Mouse (Mus musculus): ENCODE data around the gene Ak5. TPM values are rescaled to one million over a fixed set of nuclear protein-coding genes. Genes with fewer than 3 reads are reported as not detected.

Ak5 gene
- polyA plus RNA-seq, 1 experiment: 1.4 TPM

GRCm38 (mm10) chr3:152625061-152625820 lies 42.9 kb downstream of the Ak5 start:
- no peaks in the 10 kb centered on the region for H3K36me3 ChIP-seq (ENCODE audit: control insufficient read depth, insufficient read depth, low read length)
- H3K27me3 ChIP-seq (ENCODE audit: control insufficient read depth, insufficient read depth, low read length): no peaks in the 10 kb centered on the region
- no peak overlapping the region for H3K27ac ChIP-seq (ENCODE audit: control insufficient read depth, insufficient read depth, low read depth, low read length)
- H3K4me1 ChIP-seq (ENCODE audit: control insufficient read depth, insufficient read depth, low read length): no peaks in the 10 kb centered on the region
- no peak overlapping the region for H3K4me3 ChIP-seq (ENCODE audit: control insufficient read depth, low read depth, low read length)
- no peak for TF ChIP-seq POLR2A (IDR thresholded peaks at IDR 0.05; ENCODE audit: control insufficient read depth, low read depth, low read length)
- TF ChIP-seq CTCF (IDR thresholded peaks at IDR 0.05; ENCODE audit: control insufficient read depth, insufficient read depth, insufficient replicate concordance, low read depth, low read length): no peak

GRCm38 (mm10) chr3:152620534-152620933 lies 47.6 kb downstream of the Ak5 start:
- no peaks in the 10 kb centered on the region for H3K27me3 ChIP-seq (ENCODE audit: control insufficient read depth, insufficient read depth, low read length)
- no peak for TF ChIP-seq POLR2A (IDR thresholded peaks at IDR 0.05; ENCODE audit: control insufficient read depth, low read depth, low read length)
- no peak for TF ChIP-seq CTCF (IDR thresholded peaks at IDR 0.05; ENCODE audit: control insufficient read depth, insufficient read depth, insufficient replicate concordance, low read depth, low read length)

GRCm38 (mm10) chr3:152620058-152620457 lies 48.1 kb downstream of the Ak5 start:
- H3K27me3 ChIP-seq (ENCODE audit: control insufficient read depth, insufficient read depth, low read length): no peaks in the 10 kb centered on the region
- H3K4me1 ChIP-seq (ENCODE audit: control insufficient read depth, insufficient read depth, low read length): no peaks in the 10 kb centered on the region
- H3K36me3 ChIP-seq (ENCODE audit: control insufficient read depth, insufficient read depth, low read length): no peaks in the 10 kb centered on the region
- H3K4me3 ChIP-seq (ENCODE audit: control insufficient read depth, low read depth, low read length): no peak overlapping the region
- no peak for TF ChIP-seq CTCF (IDR thresholded peaks at IDR 0.05; ENCODE audit: control insufficient read depth, insufficient read depth, insufficient replicate concordance, low read depth, low read length)
- TF ChIP-seq POLR2A (IDR thresholded peaks at IDR 0.05; ENCODE audit: control insufficient read depth, low read depth, low read length): no peak
- no peak overlapping the region for H3K27ac ChIP-seq (ENCODE audit: control insufficient read depth, insufficient read depth, low read depth, low read length)

More at GRCm38 (mm10) chr3:152620534-152620933, 47.6 kb downstream of the Ak5 start:
- Histone ChIP-seq H3K4me3 (ENCODE audit: control insufficient read depth, low read depth, low read length) (no peak overlapping the region), H3K27ac (ENCODE audit: control insufficient read depth, insufficient read depth, low read depth, low read length) (no peak overlapping the region), H3K4me1 (ENCODE audit: control insufficient read depth, insufficient read depth, low read length) (no peaks in the 10 kb centered on the region), H3K36me3 (ENCODE audit: control insufficient read depth, insufficient read depth, low read length) (no peaks in the 10 kb centered on the region)

- no peak overlapping the region for H3K4me3 ChIP-seq (ENCODE audit: control insufficient read depth, low read depth, low read length)
- TF ChIP-seq CTCF (IDR thresholded peaks at IDR 0.05; ENCODE audit: control insufficient read depth, insufficient read depth, insufficient replicate concordance, low read depth, low read length) (no peak), POLR2A (IDR thresholded peaks at IDR 0.05; ENCODE audit: control insufficient read depth, low read depth, low read length) (no peak)
- no peak overlapping the region for H3K27ac ChIP-seq (ENCODE audit: control insufficient read depth, insufficient read depth, low read depth, low read length)
- no peaks in the 10 kb centered on the region for H3K4me1 ChIP-seq (ENCODE audit: control insufficient read depth, insufficient read depth, low read length)
- no peaks in the 10 kb centered on the region for H3K36me3 ChIP-seq (ENCODE audit: control insufficient read depth, insufficient read depth, low read length)
- H3K27me3 ChIP-seq (ENCODE audit: control insufficient read depth, insufficient read depth, low read length): no peaks in the 10 kb centered on the region
These were observed 59.1 kb downstream of the Ak5 start for GRCm38 (mm10) chr3:152609076-152609475.

GRCm38 (mm10) chr3:152605849-152606248 lies 62.3 kb downstream of the Ak5 start:
- Histone ChIP-seq H3K4me3 (ENCODE audit: control insufficient read depth, low read depth, low read length) (no peak overlapping the region), H3K27ac (ENCODE audit: control insufficient read depth, insufficient read depth, low read depth, low read length) (no peak overlapping the region), H3K4me1 (ENCODE audit: control insufficient read depth, insufficient read depth, low read length) (no peaks in the 10 kb centered on the region), H3K27me3 (ENCODE audit: control insufficient read depth, insufficient read depth, low read length) (no peaks in the 10 kb centered on the region), H3K36me3 (ENCODE audit: control insufficient read depth, insufficient read depth, low read length) (no peaks in the 10 kb centered on the region)
- TF ChIP-seq CTCF (IDR thresholded peaks at IDR 0.05; ENCODE audit: control insufficient read depth, insufficient read depth, insufficient replicate concordance, low read depth, low read length) (no peak), POLR2A (IDR thresholded peaks at IDR 0.05; ENCODE audit: control insufficient read depth, low read depth, low read length) (no peak)

- Histone ChIP-seq H3K36me3 (ENCODE audit: control insufficient read depth, insufficient read depth, low read length) (no peaks in the 10 kb centered on the region), H3K27ac (ENCODE audit: control insufficient read depth, insufficient read depth, low read depth, low read length) (no peak overlapping the region), H3K27me3 (ENCODE audit: control insufficient read depth, insufficient read depth, low read length) (no peaks in the 10 kb centered on the region), H3K4me3 (ENCODE audit: control insufficient read depth, low read depth, low read length) (no peak overlapping the region), H3K4me1 (ENCODE audit: control insufficient read depth, insufficient read depth, low read length) (no peaks in the 10 kb centered on the region)
- TF ChIP-seq POLR2A (IDR thresholded peaks at IDR 0.05; ENCODE audit: control insufficient read depth, low read depth, low read length): no peak
- no peak for TF ChIP-seq CTCF (IDR thresholded peaks at IDR 0.05; ENCODE audit: control insufficient read depth, insufficient read depth, insufficient replicate concordance, low read depth, low read length)
These were observed 68.5 kb downstream of the Ak5 start for GRCm38 (mm10) chr3:152599679-152600078.

- Histone ChIP-seq H3K36me3 (ENCODE audit: control insufficient read depth, insufficient read depth, low read length) (no peaks in the 10 kb centered on the region), H3K27ac (ENCODE audit: control insufficient read depth, insufficient read depth, low read depth, low read length) (no peak overlapping the region), H3K27me3 (ENCODE audit: control insufficient read depth, insufficient read depth, low read length) (no peaks in the 10 kb centered on the region), H3K4me1 (ENCODE audit: control insufficient read depth, insufficient read depth, low read length) (no peaks in the 10 kb centered on the region), H3K4me3 (ENCODE audit: control insufficient read depth, low read depth, low read length) (no peak overlapping the region)
- no peak for TF ChIP-seq POLR2A (IDR thresholded peaks at IDR 0.05; ENCODE audit: control insufficient read depth, low read depth, low read length)
- no peak for TF ChIP-seq CTCF (IDR thresholded peaks at IDR 0.05; ENCODE audit: control insufficient read depth, insufficient read depth, insufficient replicate concordance, low read depth, low read length)
These were observed 71.6 kb downstream of the Ak5 start for GRCm38 (mm10) chr3:152596406-152597050.

All from testis, adult 2 months (tissue).